Mouse (Mus musculus): ENCODE measurements around the gene AI481877. TPM values are rescaled to one million over a fixed set of nuclear protein-coding genes. Genes with fewer than 3 reads are reported as not detected.
"Not testable (repeated sequence)": the region's sequence is repeated elsewhere in the genome, so short reads cannot be mapped to it uniquely, and the experiment has no call there.

AI481877 gene
- polyA plus RNA-seq (2015; fragmentation: Nextera tagmentation; extraction: Ambion mirVana), result not detected in 2 replicates

- H3K4me3 ChIP-seq (replicated peaks); H3K4me2 ChIP-seq; H3K36me3 ChIP-seq; H3K27ac ChIP-seq; H3K27me3 ChIP-seq; ATAC-seq (replicated peaks; ENCODE audit: low FRiP score); H3K9ac ChIP-seq; H3K4me1 ChIP-seq; H3K9me3 ChIP-seq (replicated peaks): not testable (repeated sequence)
- 89% methylated on average over 3 of the region's 6 CpGs for WGBS
Measured at GRCm38 (mm10) chr4:59138507-59139033, at the start of gene AI481877. AI481877 (minus strand) TSS chr4:59138983.

DNA sequence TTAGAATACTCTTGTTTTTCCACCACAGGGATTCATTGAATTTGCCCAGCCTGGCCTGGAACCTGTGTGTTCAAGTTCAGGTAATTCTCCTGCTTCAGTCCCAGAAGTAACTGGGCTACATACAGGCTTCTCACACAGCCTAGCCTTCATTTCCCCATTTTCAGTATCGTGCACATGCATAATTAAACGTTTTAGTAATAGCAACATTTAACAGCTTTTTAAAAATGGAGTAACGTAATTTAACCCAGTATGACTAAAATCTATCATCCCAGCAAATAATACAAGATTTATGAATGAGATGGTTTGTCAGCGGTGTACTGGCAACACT is 49.7 kb upstream of the AI481877 start:
- peaks cover 11% of the 10 kb centered on the region for H3K4me1 ChIP-seq
- peak overlapping the region; percentile 94 for H3K27ac ChIP-seq
- no peak for ATAC-seq (replicated peaks; ENCODE audit: low FRiP score)
- peak overlapping the region; percentile 92 for H3K4me3 ChIP-seq (replicated peaks)
- peak overlapping the region; percentile 78 for H3K4me2 ChIP-seq
- peak overlapping the region; percentile 93 for H3K9ac ChIP-seq
- no peaks in the 10 kb centered on the region for H3K27me3 ChIP-seq
- H3K36me3 ChIP-seq, result 0 out of 2 replicates have a peak, but pooled peaks cover 3% of the 10 kb centered on the region
- WGBS, result 30% methylated on average over 4 of the region's 4 CpGs
- H3K9me3 ChIP-seq (replicated peaks), result no peaks in the 10 kb centered on the region

DNA sequence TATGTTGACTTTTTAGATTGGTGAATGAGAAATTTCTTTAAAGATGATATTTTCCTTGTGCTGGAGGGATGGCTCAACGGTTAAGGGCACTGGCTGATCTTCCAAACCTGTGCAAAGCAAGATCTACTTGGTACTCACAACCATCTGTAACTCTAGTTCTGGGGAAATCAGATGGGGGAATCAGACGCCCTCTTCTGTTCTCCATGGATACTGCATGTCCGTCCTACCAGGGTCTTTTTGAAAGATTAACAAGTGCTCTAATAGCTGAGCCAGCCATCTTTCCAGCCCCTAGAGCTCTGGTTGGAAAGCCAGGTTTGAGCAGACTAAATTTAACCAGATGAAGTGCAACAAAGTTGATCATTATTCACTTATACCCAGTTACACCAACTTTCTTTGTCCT is 48.5 kb upstream of the AI481877 start:
- no peak for ATAC-seq (replicated peaks; ENCODE audit: low FRiP score)
- Histone ChIP-seq H3K4me1 (peaks cover 11% of the 10 kb centered on the region), H3K27me3 (no peaks in the 10 kb centered on the region), H3K9ac (no peak overlapping the region), H3K9me3 (replicated peaks) (no peaks in the 10 kb centered on the region), H3K36me3 (0 out of 2 replicates have a peak, but pooled peaks cover 3% of the 10 kb centered on the region), H3K27ac (no peak overlapping the region), H3K4me3 (replicated peaks) (no peak overlapping the region), H3K4me2 (no peak overlapping the region)
- 29% methylated on average over 3 of the region's 3 CpGs for WGBS

GRCm38 (mm10) chr4:59185671-59186070 is 46.9 kb upstream of the AI481877 start:
- Histone ChIP-seq H3K4me2 (no peak overlapping the region), H3K27ac (no peak overlapping the region), H3K36me3 (no peaks in the 10 kb centered on the region), H3K4me1 (peaks cover 12% of the 10 kb centered on the region), H3K9me3 (replicated peaks) (no peaks in the 10 kb centered on the region), H3K27me3 (no peaks in the 10 kb centered on the region), H3K4me3 (replicated peaks) (no peak overlapping the region), H3K9ac (no peak overlapping the region)
- ATAC-seq (replicated peaks; ENCODE audit: low FRiP score), result no peak
- 58% methylated on average over 3 of the region's 3 CpGs for WGBS

DNA sequence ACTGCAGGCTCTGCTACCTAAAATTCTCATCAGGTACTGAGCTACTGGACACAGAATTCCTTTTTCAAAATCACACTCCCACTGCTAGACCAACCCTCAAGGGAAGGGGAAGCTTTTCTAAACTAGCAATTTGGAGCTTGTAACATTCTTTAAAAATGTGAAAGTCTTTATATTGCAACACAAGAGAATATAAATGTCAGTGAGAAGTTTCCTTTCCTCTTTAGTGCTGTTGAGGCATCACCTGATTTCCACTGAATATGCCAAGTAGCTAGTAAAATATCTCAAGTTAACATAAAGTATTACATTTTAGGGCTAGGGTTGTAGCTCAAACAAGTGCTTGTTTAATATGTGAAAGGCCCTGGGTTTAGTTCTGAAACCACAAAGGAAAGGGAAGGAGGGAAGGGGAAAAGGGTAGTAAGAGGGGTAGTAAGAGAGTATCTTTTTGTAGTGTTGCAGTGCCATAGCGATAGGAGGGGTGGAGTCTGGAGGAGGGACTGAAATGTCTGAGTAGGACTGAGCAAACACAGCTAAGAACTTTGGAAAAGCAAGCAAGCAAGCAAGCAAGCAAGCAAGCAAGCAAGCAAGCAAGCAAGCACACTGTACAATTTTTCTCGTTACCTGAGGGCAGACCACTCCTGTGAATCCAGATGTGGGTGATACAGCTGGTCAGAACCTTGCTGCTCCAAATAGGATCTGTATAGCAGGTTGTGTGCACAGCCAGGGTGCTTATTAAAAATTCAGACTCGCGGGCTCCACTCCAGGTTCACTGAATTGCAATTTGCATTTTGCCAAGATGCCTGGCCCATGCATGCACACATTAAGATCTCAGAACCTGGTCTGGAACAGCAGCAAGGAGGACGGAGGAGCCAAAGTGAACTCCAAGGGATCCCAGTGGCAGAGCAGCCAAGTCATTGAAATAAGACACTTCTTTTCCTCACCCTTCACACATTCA is 42.8 kb upstream of the AI481877 start:
- 44% methylated on average over 5 of the region's 5 CpGs for WGBS
- Histone ChIP-seq H3K4me2 (no peak overlapping the region), H3K27me3 (no peaks in the 10 kb centered on the region), H3K9me3 (replicated peaks) (no peaks in the 10 kb centered on the region), H3K9ac (no peak overlapping the region), H3K4me1 (0 out of 2 replicates have a peak, but pooled peaks cover 4% of the 10 kb centered on the region), H3K4me3 (replicated peaks) (no peak overlapping the region), H3K27ac (no peak overlapping the region), H3K36me3 (no peaks in the 10 kb centered on the region)
- no peak for ATAC-seq (replicated peaks; ENCODE audit: low FRiP score)

DNA sequence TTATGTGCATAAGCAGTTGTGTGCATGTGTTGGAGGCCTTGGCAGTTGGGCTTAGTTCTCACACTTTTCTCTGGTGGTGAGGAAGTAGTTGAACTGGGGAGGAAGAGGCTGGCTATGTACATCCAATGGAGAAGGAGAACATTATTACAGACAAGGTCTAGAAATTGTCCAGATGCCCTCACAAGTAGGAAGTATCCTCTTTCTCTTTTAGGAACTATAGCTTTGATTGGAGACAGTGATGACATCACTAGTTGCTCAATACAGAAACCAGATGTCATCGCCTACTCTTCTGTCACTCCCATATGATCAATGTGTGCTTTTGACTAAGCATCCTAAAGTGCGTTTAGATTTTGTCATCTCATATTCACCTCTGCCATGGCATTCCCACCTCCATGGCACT is 38.8 kb upstream of the AI481877 start:
- 0 out of 2 replicates have a peak, but pooled peaks cover 4% of the 10 kb centered on the region for H3K4me1 ChIP-seq
- H3K4me2 ChIP-seq, result no peak overlapping the region
- H3K4me3 ChIP-seq (replicated peaks), result no peak overlapping the region
- no peaks in the 10 kb centered on the region for H3K9me3 ChIP-seq (replicated peaks)
- ATAC-seq (replicated peaks; ENCODE audit: low FRiP score), result no peak
- H3K9ac ChIP-seq, result no peak overlapping the region
- H3K27ac ChIP-seq, result no peak overlapping the region
- H3K27me3 ChIP-seq, result no peaks in the 10 kb centered on the region
- H3K36me3 ChIP-seq, result no peaks in the 10 kb centered on the region
- WGBS, result 88% methylated on average over 2 of the region's 2 CpGs

GRCm38 (mm10) chr4:59175929-59176328 is 37.1 kb upstream of the AI481877 start:
- H3K9me3 ChIP-seq (replicated peaks), result no peaks in the 10 kb centered on the region
- no peak for ATAC-seq (replicated peaks; ENCODE audit: low FRiP score)
- H3K9ac ChIP-seq, result no peak overlapping the region
- H3K27ac ChIP-seq, result no peak overlapping the region
- H3K36me3 ChIP-seq, result no peaks in the 10 kb centered on the region
- no peaks in the 10 kb centered on the region for H3K27me3 ChIP-seq
- H3K4me1 ChIP-seq, result no peaks in the 10 kb centered on the region
- H3K4me3 ChIP-seq (replicated peaks), result no peak overlapping the region
- H3K4me2 ChIP-seq, result no peak overlapping the region
- WGBS, result 40% methylated on average over 6 of the region's 6 CpGs

DNA sequence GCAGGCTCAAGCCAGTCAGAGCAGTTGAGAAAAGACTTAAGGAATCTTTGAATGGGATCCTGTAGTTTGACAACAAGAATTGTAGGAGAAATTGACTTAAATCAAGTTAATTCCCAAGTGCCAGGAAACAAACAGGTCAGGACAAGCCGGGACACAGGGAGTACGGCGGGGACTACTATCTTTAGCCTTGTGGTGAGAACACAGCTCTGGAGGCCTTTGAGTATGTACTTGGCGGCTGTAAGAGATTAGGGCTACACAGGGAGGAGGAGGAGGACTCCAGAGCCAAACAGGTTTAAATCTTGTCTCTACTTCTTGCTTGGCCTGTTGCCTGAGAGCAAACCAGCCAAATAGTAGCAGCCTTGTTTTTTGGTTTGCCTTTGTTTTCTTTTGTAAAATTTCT is 36.2 kb upstream of the AI481877 start:
- H3K27ac ChIP-seq, result no peak overlapping the region

DNA sequence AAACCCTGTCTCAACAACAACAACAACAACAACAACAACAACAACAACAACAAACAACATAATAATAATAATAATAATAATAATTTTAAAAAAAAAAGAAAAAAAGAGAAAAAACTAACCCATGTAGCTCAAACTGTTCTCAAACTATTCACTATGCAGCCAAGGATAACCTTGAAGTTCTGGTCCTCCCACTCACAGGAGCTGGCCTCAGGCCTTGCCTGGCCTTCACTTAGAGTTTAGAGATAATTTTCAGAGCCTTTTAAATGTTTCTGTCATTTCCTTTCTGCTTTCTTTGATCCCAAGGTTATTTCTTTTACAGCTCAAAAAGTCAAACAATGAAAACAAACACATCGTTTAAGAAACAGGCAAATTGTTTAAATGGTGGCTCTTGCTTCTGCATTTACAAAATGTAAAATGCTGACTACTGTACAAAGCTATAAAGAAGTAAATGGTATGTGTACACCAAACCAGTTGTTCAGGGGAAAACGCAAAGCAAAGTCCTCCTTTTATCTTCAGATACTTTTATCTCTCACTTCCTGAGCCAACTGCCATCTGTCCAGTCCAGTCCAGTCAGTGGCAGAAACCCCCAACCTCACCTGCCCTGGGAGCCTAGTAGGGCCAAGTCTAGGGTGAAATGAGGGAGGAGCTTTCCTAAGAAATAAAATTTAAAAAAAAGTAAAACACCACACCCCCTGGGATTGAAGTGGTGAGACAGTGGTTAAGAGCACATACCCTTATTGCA is 34.6 kb upstream of the AI481877 start:
- ATAC-seq (replicated peaks; ENCODE audit: low FRiP score), result no peak
- no peak overlapping the region for H3K27ac ChIP-seq
- no peaks in the 10 kb centered on the region for H3K9me3 ChIP-seq (replicated peaks)
- H3K27me3 ChIP-seq, result no peaks in the 10 kb centered on the region
- no peak overlapping the region for H3K9ac ChIP-seq
- no peaks in the 10 kb centered on the region for H3K4me1 ChIP-seq
- no peaks in the 10 kb centered on the region for H3K36me3 ChIP-seq
- H3K4me3 ChIP-seq (replicated peaks), result no peak overlapping the region
- H3K4me2 ChIP-seq, result no peak overlapping the region
- WGBS, result 63% methylated on average over 2 of the region's 2 CpGs

More for the DNA sequence above, 36.2 kb upstream of the AI481877 start:
- H3K27me3 ChIP-seq, result no peaks in the 10 kb centered on the region
- no peak overlapping the region for H3K4me3 ChIP-seq (replicated peaks)
- no peak overlapping the region for H3K9ac ChIP-seq
- H3K4me2 ChIP-seq, result no peak overlapping the region
- 64% methylated on average over 4 of the region's 4 CpGs for WGBS
- H3K36me3 ChIP-seq, result no peaks in the 10 kb centered on the region
- H3K9me3 ChIP-seq (replicated peaks), result no peaks in the 10 kb centered on the region
- ATAC-seq (replicated peaks; ENCODE audit: low FRiP score), result no peak
- H3K4me1 ChIP-seq, result no peaks in the 10 kb centered on the region

- Histone ChIP-seq H3K9me3 (replicated peaks) (no peaks in the 10 kb centered on the region), H3K27me3 (no peaks in the 10 kb centered on the region), H3K27ac (no peak overlapping the region), H3K4me1 (no peaks in the 10 kb centered on the region), H3K9ac (no peak overlapping the region), H3K36me3 (no peaks in the 10 kb centered on the region), H3K4me3 (replicated peaks) (no peak overlapping the region), H3K4me2 (no peak overlapping the region)
- ATAC-seq (replicated peaks; ENCODE audit: low FRiP score), result no peak
- 47% methylated on average over 2 of the region's 2 CpGs for WGBS
Measured at GRCm38 (mm10) chr4:59172616-59173015, 33.8 kb upstream of the AI481877 start.

GRCm38 (mm10) chr4:59169981-59170380 is 31.2 kb upstream of the AI481877 start:
- no peak for ATAC-seq (replicated peaks; ENCODE audit: low FRiP score)
- Histone ChIP-seq H3K9me3 (replicated peaks) (no peaks in the 10 kb centered on the region), H3K27me3 (no peaks in the 10 kb centered on the region), H3K9ac (no peak overlapping the region), H3K4me3 (replicated peaks) (no peak overlapping the region), H3K27ac (no peak overlapping the region), H3K4me1 (no peaks in the 10 kb centered on the region), H3K36me3 (no peaks in the 10 kb centered on the region), H3K4me2 (no peak overlapping the region)
- 72% methylated on average over 5 of the region's 5 CpGs for WGBS

DNA sequence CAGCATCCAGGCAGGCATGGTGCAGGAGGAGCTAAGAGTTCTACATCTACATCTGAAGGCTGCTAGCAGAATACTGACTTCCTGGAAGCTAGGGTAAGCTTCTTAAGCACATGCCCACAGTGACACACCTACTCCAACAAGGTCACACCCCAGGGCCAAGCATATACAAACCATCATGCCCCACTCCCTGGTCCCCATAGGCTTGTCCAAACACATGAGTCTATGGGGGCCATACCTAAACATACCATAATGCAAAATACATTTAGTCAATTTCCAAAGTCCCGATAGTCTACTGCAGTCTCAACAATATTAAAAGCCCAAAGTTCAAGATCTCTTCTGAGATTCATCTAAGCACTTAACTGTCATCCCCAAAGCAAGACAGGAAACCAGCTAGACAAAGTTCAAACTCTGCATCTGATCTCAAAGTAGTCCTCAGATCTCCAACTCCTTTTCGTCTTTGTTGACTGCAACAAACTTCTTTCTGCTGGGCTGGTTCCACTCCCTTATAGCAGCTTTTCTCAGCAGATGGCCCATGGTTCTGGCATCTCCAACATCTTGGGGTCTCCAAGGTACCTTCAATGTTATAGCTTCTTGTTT is 28.6 kb upstream of the AI481877 start:
- WGBS, result 93% methylated on average over 2 of the region's 2 CpGs
- no peak overlapping the region for H3K4me2 ChIP-seq
- no peak for ATAC-seq (replicated peaks; ENCODE audit: low FRiP score)

More for the DNA sequence above, 28.6 kb upstream of the AI481877 start:
- no peaks in the 10 kb centered on the region for H3K9me3 ChIP-seq (replicated peaks)
- H3K27ac ChIP-seq, result no peak overlapping the region
- no peaks in the 10 kb centered on the region for H3K4me1 ChIP-seq
- H3K27me3 ChIP-seq, result no peaks in the 10 kb centered on the region
- no peak overlapping the region for H3K4me3 ChIP-seq (replicated peaks)
- no peaks in the 10 kb centered on the region for H3K36me3 ChIP-seq
- H3K9ac ChIP-seq, result no peak overlapping the region
